Mouse (Mus musculus) heart, adult 18-20 months (tissue): ENCODE results near the gene Atad2b. TPM values are rescaled to one million over a fixed set of nuclear protein-coding genes. Genes with fewer than 3 reads are reported as not detected.
"Not testable (repeated sequence)": the region's sequence is repeated elsewhere in the genome, so short reads cannot be mapped to it uniquely, and the experiment has no call there.

Experiments used
- DNase-seq, 2 experiments: peaks; one replicate each; pipeline ENCODE4 v3.0.0; 2021 to 2022; ENCODE audit warnings: mixed read lengths in 1 of 2
- total RNA-seq, 2 experiments: library from RNA; stranded (reverse); gene quantifications; 2 replicates each; pipeline ENCODE4 v1.2.3; 2021

Gene Atad2b
- total RNA-seq, 2 experiments from 2014 or later: 11.6 to 12.4 TPM

- DNase-seq: not testable (repeated sequence)
These were observed 6.7 kb upstream of the Atad2b start for GRCm38 (mm10) chr12:4910496-4910895.

DNA sequence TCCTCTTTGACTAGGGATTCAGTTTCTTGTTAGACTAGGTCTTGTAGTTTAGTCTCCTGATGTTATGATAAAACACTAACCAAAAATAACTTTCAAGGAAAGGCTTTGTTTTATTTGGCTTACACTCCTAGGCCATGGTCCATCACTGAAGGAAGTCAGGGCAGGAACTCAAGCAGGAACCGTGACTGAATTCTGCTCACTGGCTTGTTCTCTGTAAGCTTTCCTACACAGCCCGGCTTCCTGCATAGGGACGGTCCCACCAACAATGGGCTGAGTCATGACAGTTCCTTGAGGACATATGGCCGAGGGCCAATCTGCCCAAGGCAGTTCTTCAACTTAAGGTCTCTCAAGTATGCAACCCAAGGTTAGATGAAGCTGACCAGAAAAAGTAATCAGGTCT, 5.4 kb upstream of the Atad2b start:
- peak; percentile 37 to 77 for DNase-seq

DNA sequence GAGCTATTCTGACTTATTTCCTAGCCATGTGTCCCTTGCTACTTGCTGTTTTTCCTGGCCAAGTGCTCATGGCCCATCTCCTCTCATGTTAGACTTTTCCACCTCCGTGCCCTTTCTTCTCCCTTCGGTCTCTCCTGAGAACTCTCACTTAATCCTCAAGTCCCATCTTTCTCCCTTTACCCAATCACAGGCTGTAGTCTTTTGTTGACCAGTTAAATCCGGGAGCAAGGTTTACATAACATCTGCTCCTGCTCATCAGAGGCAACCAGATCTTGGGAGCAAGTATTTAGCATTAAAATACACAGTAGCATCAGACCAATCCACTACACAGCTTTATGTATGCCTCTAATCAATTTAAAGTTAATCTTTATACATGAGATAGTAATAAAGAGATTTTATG, 2.7 kb upstream of the Atad2b start:
- no peak for DNase-seq

- DNase-seq: no peak
These were observed 2.2 kb upstream of the Atad2b start for GRCm38 (mm10) chr12:4914944-4915343.

DNA sequence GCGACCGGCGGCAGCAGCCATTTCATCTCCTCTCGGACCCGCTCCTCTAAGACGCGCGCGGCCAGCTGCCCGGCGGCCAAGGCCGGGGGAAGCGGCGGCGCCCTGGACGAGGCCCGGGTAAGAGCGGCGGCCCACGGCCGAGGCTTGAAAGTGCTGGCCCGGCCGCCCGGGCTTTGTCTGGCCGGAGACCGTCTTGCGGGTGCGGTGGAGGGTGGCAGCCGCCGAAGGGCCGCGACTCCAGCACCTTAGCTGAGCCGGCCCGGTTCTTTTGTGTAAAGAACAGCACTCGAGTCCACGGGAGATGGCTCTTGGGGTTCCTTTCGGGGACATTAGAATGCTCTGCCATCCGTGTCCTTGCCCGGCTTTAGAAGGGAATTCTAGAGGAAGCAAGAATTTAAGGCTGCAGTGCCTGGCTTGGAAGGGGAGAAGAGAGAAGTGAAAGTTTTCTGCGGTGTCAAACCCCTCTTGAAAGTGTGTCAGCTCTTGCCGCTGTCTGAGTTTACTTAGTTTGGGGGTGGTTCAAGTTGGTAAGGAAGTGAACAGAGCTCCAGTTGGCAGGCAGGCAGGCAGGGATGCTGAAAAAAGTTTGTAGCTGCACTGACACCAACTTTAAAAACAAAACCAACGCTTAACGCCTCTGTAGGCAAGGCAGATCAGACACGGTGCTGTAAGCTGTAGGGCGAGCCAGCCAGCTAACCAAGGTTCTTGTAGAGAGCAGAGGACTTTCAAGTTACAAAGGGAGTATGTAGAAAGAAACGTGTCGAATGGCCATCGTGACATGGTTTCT, 845 bp downstream of the Atad2b start:
- peak; percentile 78 for DNase-seq

DNA sequence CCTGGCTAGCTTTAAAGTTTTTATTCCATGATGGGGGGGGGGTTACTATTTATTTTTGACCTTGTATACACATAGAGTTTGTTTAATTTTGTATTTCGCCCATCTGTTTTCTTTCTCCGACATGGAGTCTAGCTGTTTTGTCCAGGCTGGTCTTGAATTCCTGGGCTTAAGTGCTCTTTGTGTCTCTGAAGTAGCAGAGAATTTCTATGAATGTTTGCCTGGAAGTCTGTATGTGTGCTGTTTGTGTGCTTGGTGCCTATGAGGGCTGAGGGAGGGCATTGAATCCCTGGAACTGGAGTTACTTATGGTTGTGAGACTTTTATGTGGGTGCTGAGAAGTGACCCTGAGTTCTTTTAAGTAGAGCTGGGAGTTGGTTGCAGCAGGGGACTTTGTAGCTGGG, 11.0 kb downstream of the Atad2b start:
- DNase-seq: no peak

GRCm38 (mm10) chr12:4930820-4931548, 13.8 kb downstream of the Atad2b start:
- no peak for DNase-seq

GRCm38 (mm10) chr12:4952272-4952671, 35.1 kb downstream of the Atad2b start:
- DNase-seq: no peak

DNA sequence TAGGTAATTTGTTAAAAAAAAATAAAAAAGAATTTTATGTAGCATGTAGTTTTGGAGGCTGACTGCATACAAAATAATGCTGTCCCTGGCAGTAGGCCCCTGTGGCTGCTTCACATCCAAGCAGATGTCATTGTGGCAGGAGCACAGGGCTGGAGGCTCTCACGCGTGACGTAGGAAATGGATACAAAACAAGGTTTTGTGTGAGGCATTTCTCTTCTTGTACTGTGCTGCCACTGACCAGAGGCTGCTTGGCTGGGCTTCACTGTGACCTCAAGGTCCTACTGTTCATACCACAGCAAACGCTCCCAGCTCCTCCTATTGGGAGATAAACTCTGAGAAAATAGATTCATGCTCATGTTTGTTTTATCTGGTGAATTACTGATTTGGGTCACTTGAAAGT, 36.0 kb downstream of the Atad2b start:
- no peak for DNase-seq

- peak; percentile 58 to 91 for DNase-seq
These were observed 55.8 kb downstream of the Atad2b start for GRCm38 (mm10) chr12:4972939-4973338.

GRCm38 (mm10) chr12:4978324-4978723, 61.2 kb downstream of the Atad2b start:
- no peak for DNase-seq

DNA sequence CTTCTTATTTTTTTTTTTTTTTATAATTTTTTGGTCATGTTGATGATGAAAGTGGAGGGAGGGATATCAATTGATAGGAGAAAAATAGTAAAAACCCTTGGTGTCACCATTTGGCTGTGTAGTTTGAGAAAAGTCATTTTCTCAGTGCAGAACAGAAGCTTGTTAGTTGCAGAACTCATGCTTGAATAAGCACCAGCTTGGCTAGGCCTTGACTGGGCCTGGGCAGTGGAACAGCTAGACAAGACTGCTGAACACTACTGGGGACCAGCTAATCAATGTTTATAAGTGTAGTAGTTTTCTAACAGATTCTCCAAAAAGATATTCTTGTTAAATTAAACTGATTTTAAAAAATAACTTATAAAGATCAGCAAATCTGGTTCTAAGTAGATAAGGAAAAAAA, 79.8 kb downstream of the Atad2b start:
- no peak for DNase-seq

GRCm38 (mm10) chr12:5005338-5005737, 88.2 kb downstream of the Atad2b start:
- no peak for DNase-seq

DNA sequence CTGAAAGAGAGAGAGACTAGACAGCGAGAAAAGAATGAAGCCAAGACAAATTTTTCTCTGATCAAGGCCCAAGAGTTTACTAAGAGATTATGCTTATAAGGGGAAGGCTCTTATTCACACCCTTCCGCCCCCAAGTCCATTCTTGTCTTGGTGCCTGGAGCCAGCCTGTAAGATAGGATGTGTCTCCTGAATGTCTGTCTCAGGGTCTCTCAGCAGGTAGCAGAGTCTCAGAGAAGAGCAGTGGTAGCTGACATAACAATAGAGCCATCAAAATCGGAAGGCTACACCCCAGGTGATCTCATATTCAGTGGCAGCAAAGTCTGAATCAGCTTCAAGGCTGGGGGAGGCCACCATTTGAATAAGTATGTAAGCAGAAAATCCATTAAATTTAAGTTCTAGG, 88.6 kb downstream of the Atad2b start:
- DNase-seq: not testable (repeated sequence)

GRCm38 (mm10) chr12:5008638-5009037, 91.5 kb downstream of the Atad2b start:
- not testable (repeated sequence) for DNase-seq

GRCm38 (mm10) chr12:5025226-5025861, 108.2 kb downstream of the Atad2b start:
- no peak for DNase-seq

- DNase-seq: no peak
These were observed 111.9 kb downstream of the Atad2b start for GRCm38 (mm10) chr12:5029035-5029434.

- DNase-seq: no peak
These were observed 120.9 kb downstream of the Atad2b start for GRCm38 (mm10) chr12:5038008-5038407.

DNA sequence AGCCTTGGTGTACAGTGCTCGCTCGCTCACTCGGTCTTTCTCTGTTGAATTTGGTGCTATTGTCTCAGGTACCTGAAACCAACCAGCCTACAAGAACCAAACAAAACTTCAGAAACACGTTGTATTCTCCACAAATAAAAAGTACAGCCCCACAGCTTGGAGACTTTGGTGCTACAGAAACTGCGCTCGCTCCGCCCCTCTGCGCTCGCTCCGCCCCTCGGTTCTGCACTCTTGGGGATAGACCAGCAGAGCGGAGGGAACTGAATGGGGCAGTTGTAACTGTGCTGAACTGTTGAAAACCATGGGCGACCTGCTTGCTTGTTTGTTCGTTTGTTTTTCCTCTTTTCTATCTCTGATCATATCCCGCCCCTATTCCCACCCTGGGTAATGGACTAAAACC, 127.0 kb downstream of the Atad2b start:
- DNase-seq: no peak

DNA sequence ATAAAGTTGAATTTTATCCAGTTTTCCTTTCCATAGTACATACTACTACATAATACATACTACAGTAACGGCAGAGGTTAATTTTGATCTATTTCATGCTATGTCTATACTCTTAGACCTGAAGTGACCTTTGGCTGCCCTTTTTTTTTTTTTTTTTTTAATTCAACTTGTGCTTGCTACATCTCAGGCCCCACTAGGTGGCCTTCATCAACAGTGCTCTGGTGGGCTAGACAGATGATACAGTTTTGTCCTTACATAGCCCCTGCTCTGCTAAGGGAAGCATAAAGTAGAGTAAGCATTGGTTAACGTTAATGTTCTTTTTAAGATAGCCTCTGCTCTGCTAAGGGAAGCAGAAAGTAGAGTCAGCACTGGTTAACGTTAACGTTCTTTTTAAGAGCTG, 131.0 kb downstream of the Atad2b start:
- no peak for DNase-seq

DNA sequence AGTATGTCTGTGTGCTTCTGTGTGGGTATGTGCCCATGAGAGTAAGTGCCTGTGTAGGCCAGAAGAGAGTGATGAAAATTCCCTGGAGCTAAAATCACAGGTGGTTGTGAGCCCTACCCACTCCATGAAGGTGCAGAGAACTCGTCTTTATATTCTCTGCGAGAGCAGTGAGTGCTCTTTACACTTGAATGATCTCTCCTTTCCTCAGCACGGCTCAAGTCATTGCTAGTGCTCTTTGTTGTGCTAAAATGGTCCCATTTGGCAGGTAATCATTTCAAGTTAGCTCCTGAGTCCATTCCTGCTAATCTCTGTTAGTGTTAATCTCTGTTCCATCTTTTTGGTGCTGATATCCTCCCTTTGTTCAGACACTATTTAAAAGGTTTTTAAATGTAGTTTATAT, 150.4 kb downstream of the Atad2b start:
- no peak for DNase-seq

GRCm38 (mm10) chr12:5070131-5070530, 153.0 kb downstream of the Atad2b start:
- no peak for DNase-seq

- peak; percentile 36 to 55 for DNase-seq
These were observed 156.0 kb downstream of the Atad2b start for GRCm38 (mm10) chr12:5073191-5073590.
